Mouse (Mus musculus) small intestine, adult 2 months (tissue): ENCODE data around the gene Arhgef9. TPM values are rescaled to one million over a fixed set of nuclear protein-coding genes. Genes with fewer than 3 reads are reported as not detected.

ENCODE experiments used
- H3K27ac ChIP-seq: fragments of 200-500 bp; 2 replicates; pipeline ENCODE4 v1.5.1; 2012; ENCODE audit warnings: low read depth, low read length, control low read depth, inconsistent platforms; ENCODE audit not compliant: insufficient read depth
- H3K27me3 ChIP-seq: fragments of 200-500 bp; 2 replicates; pipeline ENCODE4 v1.6.1; 2012; ENCODE audit warnings: mild to moderate bottlenecking, moderate library complexity, low read length, inconsistent platforms; ENCODE audit not compliant: control insufficient read depth, insufficient read depth
- H3K36me3 ChIP-seq: fragments of 200-500 bp; 2 replicates; pipeline ENCODE4 v1.6.1; 2012; ENCODE audit warnings: mild to moderate bottlenecking, low read length, control low read depth, inconsistent platforms; ENCODE audit not compliant: control insufficient read depth, insufficient read depth
- H3K4me1 ChIP-seq: fragments of 200-500 bp; 2 replicates; pipeline ENCODE4 v1.6.1; 2012; ENCODE audit warnings: low read length, inconsistent platforms, mixed read lengths; ENCODE audit not compliant: control insufficient read depth, insufficient read depth, insufficient read length
- H3K4me3 ChIP-seq: fragments of 200-500 bp; 2 replicates; pipeline ENCODE4 v1.5.1; 2012; ENCODE audit warnings: low read depth, mild to moderate bottlenecking, control low read depth, inconsistent platforms, low read length, moderate library complexity
- CTCF ChIP-seq: fragments of 200-500 bp; IDR thresholded peaks from 2 replicates; pipeline ENCODE4 v1.5.1; 2012; ENCODE audit warnings: low read depth, mild to moderate bottlenecking, control low read depth, inconsistent platforms, low read length, moderate library complexity, mixed read lengths; ENCODE audit not compliant: insufficient replicate concordance, insufficient read length; ENCODE audit errors: extremely low read depth
- POLR2A ChIP-seq: fragments of 200-500 bp; IDR thresholded peaks from 2 replicates; pipeline ENCODE4 v1.6.1; 2012; ENCODE audit warnings: low read depth, mild to moderate bottlenecking, control low read depth, inconsistent platforms, low read length, moderate library complexity
- WGBS: fragments of 180-500 bp; shearing (Covaris S2); methylation state at CpG from one replicate; pipeline ENCODE4 v1.1.7; 2018; 5-methylcytosine and 5-hydroxymethylcytosine counted together
- polyA plus RNA-seq: library from polyadenylated mRNA; depleted of rRNA; stranded (reverse); fragments of >200 nt; gene quantifications from 2 replicates; pipeline ENCODE4 v1.2.3, GENCODE M21; 2012

The Arhgef9 gene
- polyA plus RNA-seq, 1 experiment, result 0.33 TPM

- Histone ChIP-seq H3K27ac (no peak overlapping the region), H3K36me3 (no peaks in the 10 kb centered on the region), H3K4me1 (no peaks in the 10 kb centered on the region), H3K27me3 (no peaks in the 10 kb centered on the region), H3K4me3 (no peak overlapping the region)
- TF ChIP-seq POLR2A, result no peak
- TF ChIP-seq CTCF, result no peak
Measured at GRCm38 (mm10) chrX:95163452-95163851, 33.2 kb downstream of the Arhgef9 start.

- WGBS, result 72% methylated on average over 9 of the region's 9 CpGs
- H3K4me1 ChIP-seq, result no peaks in the 10 kb centered on the region
- TF ChIP-seq POLR2A (no peak), CTCF (no peak)
Measured at GRCm38 (mm10) chrX:95156833-95157386, 39.7 kb downstream of the Arhgef9 start.

DNA sequence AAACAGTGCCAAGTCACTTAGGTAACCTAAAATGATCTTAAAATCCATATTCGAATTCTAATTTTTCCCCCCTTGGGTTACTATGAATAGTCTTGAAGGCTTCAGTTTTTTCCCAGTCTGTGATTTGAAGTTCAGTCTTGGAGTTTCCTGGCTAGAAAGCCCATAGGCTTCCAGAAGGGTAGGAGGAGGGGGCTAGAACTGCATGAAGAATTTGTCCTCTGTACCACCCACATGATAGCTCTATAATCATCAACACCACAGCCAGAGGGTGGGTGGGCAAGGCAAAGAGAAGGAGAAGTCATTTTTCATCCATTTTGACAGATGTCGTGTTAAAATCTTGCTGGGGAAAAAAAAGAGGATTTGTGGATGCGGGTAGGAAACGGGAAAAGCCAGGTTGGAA is 58.0 kb downstream of the Arhgef9 start:
- no peaks in the 10 kb centered on the region for H3K4me1 ChIP-seq
- H3K4me3 ChIP-seq, result no peak overlapping the region
- no peak overlapping the region for H3K27ac ChIP-seq
- TF ChIP-seq CTCF, result no peak
- TF ChIP-seq POLR2A, result no peak
- WGBS, result 83% methylated on average over 4 of the region's 4 CpGs
- no peaks in the 10 kb centered on the region for H3K27me3 ChIP-seq
- no peaks in the 10 kb centered on the region for H3K36me3 ChIP-seq

More at GRCm38 (mm10) chrX:95156833-95157386, 39.7 kb downstream of the Arhgef9 start:
- H3K4me3 ChIP-seq, result no peak overlapping the region
- no peak overlapping the region for H3K27ac ChIP-seq
- no peaks in the 10 kb centered on the region for H3K36me3 ChIP-seq
- no peaks in the 10 kb centered on the region for H3K27me3 ChIP-seq

- no peak overlapping the region for H3K4me3 ChIP-seq
- TF ChIP-seq CTCF (no peak), POLR2A (no peak)
- H3K36me3 ChIP-seq, result no peaks in the 10 kb centered on the region
- WGBS, result 82% methylated on average over 5 of the region's 5 CpGs
- H3K27ac ChIP-seq, result no peak overlapping the region
- no peaks in the 10 kb centered on the region for H3K27me3 ChIP-seq
- no peaks in the 10 kb centered on the region for H3K4me1 ChIP-seq
Measured at GRCm38 (mm10) chrX:95133502-95133901, 63.2 kb downstream of the Arhgef9 start.

DNA sequence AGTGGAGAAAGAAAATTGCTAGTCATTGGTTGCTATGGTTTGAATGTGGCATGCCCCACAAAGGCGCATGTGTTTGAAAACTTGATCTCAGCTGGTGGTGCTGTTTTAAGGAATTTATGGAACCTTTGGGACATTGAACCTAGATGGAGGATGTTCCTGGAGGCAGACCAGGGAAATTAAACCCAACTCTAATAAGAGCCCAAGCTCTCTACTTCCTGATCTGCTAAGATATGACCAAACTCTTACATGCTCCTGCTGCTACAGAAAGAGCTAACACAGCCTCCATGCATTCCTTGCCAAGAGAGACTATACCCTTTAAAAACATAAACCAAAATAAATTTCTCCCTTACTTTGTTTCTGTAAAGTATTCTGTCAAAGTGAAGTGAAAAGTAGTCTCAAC is 63.7 kb downstream of the Arhgef9 start:
- no peaks in the 10 kb centered on the region for H3K27me3 ChIP-seq
- 88% methylated on average over 1 of the region's 1 CpGs for WGBS
- H3K27ac ChIP-seq, result no peak overlapping the region
- no peak overlapping the region for H3K4me3 ChIP-seq
- H3K36me3 ChIP-seq, result no peaks in the 10 kb centered on the region
- TF ChIP-seq POLR2A, result no peak
- TF ChIP-seq CTCF, result no peak
- H3K4me1 ChIP-seq, result no peaks in the 10 kb centered on the region

GRCm38 (mm10) chrX:95131783-95132182 is 64.9 kb downstream of the Arhgef9 start:
- H3K36me3 ChIP-seq, result no peaks in the 10 kb centered on the region
- H3K4me3 ChIP-seq, result no peak overlapping the region
- TF ChIP-seq POLR2A, result no peak
- no peak for TF ChIP-seq CTCF
- no peak overlapping the region for H3K27ac ChIP-seq
- H3K27me3 ChIP-seq, result no peaks in the 10 kb centered on the region
- H3K4me1 ChIP-seq, result no peaks in the 10 kb centered on the region
- 90% methylated on average over 1 of the region's 1 CpGs for WGBS

DNA sequence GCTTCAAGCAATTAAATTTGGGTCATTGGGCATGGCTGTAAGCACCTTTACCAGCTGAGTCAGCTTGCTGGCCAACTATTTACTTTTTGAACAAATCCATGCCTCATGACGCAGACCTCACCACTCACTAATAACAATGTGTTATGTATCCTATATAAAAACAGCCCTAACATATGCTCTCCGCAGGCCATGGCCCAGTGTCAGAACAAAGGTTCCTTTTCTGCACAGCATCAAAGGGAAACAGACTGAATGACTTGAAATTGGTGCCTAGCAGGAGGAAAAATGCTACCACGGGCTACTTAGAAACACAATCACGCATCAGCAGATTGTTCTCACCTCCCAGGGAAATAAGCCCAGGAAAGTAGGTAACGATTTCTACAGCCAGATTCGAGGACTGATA is 73.2 kb downstream of the Arhgef9 start:
- TF ChIP-seq POLR2A, result no peak
- no peak for TF ChIP-seq CTCF
- H3K4me1 ChIP-seq, result no peaks in the 10 kb centered on the region
- H3K36me3 ChIP-seq, result no peaks in the 10 kb centered on the region
- H3K27me3 ChIP-seq, result no peaks in the 10 kb centered on the region
- 82% methylated on average over 6 of the region's 6 CpGs for WGBS
- no peak overlapping the region for H3K27ac ChIP-seq
- no peak overlapping the region for H3K4me3 ChIP-seq
